Mouse (Mus musculus) CD4-positive, CD25-positive, alpha-beta regulatory T cell, adult 4 months (primary cell): ENCODE data around the gene Rbm42. TPM values are rescaled to one million over a fixed set of nuclear protein-coding genes. Genes with fewer than 3 reads are reported as not detected.

ENCODE experiments used
- ATAC-seq: one replicate; pipeline ENCODE4 v1.8.0; 2017
- polyA plus RNA-seq, 2 experiments: library from polyadenylated mRNA; unstranded; fragments of 100-300 nt; shearing (Covaris generic); gene quantifications; one replicate each; pipeline ENCODE4 v1.2.1; 2017

Rbm42 gene
- polyA plus RNA-seq = 10 to 100 TPM; 14.4 to 25.1 TPM

DNA sequence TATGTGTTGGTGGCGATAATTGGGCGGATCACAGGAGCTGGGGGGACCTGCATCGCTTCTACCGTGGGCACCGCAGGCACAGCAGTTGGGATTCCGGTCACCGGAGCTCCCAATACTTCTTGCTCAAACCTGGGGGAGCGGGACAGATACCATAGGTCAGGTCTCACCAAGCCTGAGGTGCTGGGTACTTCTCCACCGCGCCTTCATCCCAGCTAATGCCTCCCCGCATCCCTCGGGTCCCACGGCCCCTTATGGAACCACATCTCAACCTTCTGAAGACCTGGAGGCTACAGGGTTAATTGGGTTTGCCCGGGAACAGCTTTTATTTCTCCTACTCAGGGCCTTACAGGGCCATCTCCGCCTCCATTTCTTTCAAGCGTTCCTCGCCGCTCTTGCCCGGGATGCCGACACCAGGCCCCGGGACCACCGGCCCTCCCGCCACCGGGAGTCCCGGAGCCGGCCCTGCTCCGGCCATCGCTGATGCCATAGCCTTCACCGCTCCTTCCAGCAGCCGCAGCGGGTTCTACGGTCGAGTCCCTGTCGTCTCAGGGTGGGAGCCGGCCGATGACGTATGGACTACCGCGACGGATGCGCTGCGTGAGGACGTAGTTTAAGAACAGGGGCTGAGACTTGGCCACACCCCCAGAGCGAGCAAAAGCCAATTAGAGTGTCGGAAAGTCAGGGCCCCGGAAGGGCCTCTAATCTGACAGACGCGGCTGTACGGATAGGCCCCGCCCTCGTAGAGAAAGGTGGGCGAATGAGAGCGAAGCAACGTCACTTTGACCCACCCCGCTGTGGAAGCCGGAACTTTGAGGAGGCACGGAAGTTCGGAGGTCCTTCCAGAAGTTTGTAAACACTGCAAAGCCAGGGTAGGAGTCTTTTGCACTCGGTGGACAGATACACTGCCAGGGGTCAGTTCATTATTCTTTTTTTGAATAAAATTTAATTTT, at the start of gene Rbm42:
Gene Rbm42 (minus strand): TSS at position 727 of the 950 bp plus-strand sequence.
- peak; percentile 99 for ATAC-seq

DNA sequence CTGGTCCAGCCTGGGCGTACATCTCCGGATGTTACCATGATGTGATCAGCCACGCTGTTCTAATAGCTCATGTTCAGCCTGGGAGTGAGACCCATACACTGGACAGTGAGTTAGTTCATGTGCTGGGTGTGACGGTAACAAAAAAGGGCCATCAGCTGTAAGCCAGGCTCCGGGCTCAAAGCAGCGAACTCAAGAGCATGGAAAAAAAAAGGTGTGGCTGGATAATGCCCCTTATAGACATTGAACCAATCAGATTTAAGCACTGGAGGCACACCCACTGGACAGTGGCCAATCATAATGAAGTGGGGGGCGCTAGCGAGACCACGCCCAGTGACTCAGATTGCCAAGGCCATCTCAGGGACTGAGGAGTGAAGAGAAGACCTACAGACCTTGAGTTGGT, 48.5 kb upstream of the Rbm42 start, which contains the start of gene 2200002J24Rik:
Gene 2200002J24Rik (plus strand): TSS at position 338 of the 400 bp plus-strand sequence.
- ATAC-seq = no peak

DNA sequence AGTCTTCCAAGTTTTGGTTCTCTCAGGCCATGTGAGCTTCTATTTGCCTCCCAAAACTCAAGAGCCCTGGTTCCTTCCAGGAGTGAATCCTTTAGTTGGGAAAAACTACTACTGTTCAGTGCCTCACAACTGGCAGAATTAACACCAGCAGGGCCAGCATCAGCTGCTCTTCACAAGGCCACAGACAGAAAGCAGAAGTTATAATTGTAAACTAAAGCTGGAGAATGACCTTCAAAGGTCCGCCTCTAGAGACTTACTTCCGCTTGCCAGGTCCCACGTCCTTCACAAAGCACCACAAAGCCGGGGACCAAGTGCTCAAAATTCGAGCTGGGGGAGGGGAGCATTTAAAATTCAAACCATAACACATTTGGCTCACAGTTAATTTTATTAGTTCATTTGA, 48.0 kb upstream of the Rbm42 start:
- no peak for ATAC-seq

DNA sequence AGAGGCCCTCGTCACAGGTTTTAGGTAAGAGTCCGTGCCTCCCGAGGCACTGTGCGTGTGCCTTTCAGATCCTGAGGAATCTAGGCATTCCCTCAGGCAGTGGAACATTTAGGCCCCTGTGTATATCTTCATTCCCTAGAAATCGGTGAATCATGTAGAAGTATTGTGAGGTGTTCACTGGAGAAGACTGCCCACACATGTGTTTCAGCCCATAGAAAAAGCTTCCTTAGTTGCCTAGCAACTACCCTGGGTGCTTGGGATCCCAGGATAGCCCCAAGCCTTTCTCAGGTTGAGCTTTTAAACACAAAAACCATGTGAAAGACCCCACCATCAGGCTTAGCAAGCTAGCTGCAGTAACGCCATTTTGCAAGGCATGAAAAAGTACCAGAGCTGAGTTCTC, 38.2 kb upstream of the Rbm42 start:
- ATAC-seq = no peak

DNA sequence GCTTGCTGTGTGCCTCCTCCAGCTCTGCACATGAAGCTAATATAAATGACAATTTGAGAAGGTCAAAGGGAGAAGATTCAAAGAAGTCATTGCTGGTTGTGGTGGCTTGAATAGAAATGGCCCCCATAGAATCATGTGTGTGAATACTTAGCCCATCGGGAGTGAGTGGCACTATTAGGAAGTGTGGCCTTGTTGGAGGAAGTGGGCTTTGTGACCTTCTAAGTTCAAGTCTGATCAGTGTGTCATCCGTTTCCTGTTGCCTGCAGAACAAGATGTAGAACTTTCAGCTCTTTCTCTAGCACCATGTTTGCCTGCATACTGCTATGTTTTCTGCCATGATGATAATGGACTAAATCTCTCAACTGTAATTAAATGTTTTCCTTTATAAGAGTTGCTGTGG, 33.3 kb upstream of the Rbm42 start:
- no peak for ATAC-seq

DNA sequence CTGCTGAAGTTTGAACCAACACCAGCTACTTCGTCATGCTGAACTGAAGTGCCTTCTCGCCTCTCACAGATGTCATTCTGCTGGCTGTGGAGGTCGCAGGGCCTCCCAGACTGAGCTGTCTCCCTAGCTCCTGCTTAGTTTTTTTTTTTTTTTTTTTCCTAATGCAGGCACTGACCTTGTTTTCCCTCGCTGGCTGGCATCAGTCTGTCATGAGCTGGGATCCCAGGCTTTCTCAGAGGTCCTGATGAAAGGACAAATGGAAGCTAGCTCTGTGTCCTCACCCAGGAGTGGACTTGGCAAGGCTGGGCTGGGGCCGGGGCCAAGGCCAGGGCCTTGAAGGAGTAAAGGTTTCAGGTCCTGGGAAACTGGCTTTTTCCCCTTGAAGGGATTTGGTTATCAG, 31.8 kb upstream of the Rbm42 start:
- no peak for ATAC-seq

DNA sequence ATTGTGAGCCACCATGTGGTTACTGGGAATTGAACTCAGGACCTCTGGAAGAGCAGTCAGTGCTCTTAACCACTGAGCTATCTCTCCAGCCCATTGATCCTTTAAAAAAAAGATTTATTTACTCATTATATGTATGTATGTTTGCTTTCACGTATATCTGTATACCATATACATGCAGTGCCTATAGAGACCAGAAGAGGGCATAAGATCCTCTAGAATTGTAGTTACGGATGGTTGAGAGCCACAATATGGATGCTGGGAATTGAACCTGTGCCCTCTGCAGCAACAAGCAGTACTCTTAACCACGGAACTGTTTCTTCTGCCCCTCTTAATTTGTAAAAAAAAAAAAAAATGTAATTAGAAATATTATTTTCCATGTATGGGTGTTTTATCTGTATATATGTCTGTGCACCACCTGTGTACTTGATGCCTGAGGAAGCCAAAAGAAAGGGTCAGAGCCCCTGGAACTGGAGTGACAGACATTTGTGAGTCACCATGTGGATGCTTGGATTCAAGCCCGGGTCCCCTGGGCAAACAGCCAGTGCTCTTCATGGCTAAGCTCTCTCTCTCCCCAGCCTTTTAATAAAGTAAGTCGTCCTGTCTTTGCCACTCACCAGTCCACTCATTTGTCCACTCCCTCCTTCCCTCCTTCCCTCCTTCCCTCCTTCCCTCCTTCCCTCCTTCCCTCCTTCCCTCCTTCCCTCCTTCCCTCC, 28.3 kb upstream of the Rbm42 start:
- no peak for ATAC-seq

DNA sequence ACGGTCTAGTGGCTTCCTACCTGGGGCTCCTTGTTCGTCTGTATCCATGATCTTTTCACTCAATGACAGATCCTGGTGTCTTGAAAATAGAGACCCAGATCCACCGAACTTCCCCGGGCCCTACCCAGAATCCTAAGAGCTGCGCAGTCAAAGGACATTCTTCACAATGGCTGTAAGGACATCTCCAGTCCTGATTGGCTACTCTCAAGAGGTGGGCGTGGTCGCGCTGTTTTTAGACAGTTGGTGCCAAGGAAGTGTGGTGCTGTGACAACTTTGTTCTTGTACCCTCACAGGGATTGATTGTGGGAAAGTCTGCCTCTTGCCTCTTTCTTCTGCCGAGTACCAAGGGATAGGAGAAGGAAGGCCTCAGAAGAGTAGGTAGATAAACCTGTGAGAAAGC, 21.4 kb upstream of the Rbm42 start, which contains the start of gene Pmis2:
Gene Pmis2 (minus strand): TSS at position 126 of the 400 bp plus-strand sequence.
- no peak for ATAC-seq

DNA sequence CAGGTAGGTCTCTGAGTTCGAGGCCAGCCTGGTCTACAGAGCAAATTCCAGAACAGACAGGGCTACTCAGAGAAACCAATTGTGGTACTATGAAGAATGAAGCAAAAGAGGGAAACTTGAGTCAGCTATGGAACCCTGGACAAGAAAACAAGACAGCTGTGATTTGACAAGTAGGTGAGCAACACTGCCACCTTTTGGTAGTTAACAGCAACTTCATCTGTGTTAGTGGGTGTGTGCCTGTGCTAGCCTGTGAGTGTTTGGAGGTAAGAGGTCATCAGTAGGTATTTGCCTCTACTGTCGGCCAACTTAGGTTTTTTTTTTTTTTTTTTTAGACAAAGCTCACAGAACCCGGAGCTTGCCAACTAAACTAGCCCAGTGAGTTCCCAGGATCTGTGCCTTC, 19.1 kb upstream of the Rbm42 start:
- peak; percentile 28 for ATAC-seq

DNA sequence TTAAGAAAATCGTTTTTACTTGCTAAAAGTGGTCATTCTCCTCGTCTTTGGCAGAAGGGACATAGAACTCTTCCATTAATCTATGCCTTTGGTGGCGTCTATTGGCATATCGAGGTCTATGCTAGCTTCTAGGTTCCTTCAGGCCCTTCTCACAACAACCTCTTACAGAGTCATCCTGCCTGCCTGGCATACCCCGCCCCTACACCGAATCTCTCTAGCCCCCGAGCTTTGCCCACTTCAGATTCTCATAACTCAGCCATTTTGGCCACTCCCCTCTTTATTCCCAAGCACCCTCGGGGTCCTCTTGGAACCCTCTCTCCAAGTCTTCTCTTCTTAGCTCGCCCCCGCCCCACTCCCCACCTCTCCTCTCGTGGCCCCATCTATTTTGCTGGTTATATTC, 15.2 kb upstream of the Rbm42 start:
- ATAC-seq = peak; percentile 29

DNA sequence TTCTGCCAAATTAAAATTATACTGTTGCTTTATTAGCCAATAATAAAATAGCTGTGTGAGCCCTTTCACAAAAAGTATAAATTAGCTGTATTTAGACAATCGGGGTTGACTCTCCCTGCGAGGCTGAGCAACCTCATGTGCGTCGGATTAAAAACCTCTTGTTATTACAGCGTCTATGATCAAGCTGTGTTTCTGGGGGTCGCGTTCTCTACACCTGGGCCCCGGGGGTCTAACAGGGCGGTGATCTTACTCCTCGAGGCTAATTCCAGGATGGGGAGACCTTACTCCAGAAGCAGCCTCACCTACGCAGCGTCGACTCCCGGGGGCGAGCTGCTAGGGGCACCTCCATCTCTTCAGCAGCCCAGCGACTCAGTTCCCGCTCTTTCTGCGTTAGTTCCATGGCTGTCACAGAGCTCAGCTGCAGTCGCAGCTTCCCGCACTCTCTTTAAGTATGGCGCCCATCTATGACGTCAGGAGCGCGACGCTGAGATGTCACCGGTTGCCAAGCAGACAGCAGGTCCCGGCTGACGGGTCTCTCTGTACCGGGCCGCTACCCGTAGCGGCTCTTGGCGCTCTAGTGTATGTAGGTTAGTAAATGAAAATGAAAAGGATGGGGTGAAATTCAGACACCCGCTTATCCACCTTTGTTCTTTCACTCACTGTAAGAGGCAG, 14.5 kb upstream of the Rbm42 start, which contains the start of gene Haus5:
Gene Haus5 (minus strand): TSS at position 466 of the 672 bp plus-strand sequence.
- peak; percentile 97 for ATAC-seq

DNA sequence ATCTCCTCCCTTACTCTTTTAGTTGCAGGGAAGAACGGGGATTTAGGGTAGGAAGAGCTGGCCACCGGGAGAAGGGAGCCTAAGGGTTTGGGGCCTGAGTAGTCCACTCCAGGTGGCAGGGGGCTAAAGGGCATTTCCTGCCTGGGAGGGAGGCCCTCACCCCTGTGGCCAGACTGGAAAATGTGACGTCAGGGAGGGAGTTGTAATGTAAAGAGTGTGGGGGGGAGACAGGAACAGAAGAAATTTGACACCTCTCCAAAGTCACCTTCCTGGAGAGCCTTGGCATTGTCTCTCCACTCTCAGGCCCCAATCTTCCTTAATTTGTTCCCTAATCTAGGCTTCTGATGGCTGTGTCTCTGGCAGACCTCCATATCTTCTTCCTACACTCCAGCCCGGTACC, 11.0 kb downstream of the Rbm42 start:
- ATAC-seq = no peak

DNA sequence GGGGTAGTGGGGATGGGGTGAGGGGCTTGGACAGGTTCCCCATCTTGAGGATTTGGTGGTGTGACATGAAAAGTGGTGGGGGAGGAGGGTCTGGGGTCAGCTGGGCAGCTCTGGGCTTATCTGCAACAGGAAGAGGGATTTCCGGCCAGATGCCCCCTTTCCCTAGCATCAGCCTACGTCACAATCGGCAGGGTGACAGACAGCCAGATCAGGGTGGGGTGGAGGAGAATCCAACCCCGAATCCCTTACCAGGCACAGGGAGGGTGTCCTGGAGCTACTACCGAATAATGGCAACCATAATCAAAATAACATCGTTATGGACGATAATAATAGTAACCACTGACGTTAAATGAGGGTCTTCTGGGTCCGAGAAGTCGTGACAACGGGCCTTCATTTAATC, 13.7 kb downstream of the Rbm42 start:
- no peak for ATAC-seq

DNA sequence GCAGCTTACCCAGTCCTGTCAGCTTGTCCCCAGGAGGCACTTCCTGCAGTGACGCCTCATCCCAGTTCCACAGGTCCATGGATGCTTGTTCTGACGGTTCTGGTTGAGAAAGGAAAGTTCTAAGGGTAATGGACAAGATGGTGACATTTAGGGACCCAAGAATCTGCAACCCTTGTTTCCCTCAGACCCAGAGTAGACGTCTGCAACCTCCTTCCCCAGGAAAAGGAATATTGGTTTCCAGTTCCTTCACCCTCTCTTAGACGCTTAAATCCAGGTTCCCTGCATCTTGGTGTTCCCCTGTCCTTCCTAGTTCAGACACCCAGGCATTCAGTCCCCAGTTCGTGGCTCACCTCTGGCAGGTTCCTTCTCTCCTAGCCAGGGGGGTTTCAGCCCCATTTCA, 14.4 kb downstream of the Rbm42 start, which contains the start of gene Etv2:
Gene Etv2 (minus strand): TSS at position 101 of the 400 bp plus-strand sequence.
- no peak for ATAC-seq

DNA sequence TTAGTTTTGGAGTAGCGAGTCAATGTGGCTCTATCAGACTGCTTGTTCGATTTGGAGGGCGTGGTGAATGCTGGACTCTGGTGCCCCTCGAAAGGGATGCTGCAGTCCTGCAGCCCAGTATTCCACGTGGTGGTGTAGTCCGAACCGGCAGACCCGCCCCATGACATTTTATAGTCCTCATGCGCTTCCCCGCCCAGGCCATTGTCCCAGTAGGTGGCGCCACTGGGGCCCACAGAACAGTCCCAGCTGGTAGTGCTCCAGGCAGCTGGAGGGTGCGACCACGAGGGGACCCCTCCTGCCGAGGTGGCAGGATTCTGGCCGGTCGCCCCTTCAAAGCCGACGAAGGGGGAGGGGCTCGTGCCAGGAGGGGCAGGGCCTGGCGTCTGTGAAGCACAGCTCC, 15.5 kb downstream of the Rbm42 start:
- ATAC-seq = no peak

DNA sequence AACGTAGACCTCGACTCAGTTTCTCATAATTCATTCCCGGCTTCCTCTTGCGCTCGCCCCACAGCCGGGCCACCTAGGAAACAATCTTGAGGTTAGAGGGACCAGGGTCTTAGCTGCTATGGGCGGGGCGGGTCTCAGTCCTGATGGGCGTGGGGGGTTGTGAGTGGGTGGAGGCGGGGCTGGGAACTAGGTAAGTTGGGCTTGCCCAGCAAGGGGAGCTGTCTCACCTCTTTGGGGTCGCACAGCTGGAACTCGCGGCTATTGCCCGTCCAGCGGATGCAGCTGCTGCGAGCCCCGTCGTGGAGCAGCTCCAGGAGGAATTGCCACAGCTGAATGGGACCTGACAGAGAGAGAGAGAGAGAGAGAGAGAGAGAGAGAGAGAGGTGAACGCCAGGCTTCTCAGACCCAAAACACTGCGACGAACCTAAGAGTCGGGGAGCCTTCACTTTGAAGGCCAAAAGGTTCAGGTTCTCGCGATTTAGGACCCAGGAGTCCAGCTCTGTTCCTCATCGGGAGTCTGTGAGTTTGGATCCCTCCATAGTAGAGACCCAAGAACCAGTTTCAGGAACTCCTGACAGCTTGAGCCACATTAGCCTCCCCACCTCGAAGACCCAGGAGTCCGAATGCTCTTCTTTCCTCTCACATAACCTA, 16.2 kb downstream of the Rbm42 start:
- ATAC-seq = no peak

DNA sequence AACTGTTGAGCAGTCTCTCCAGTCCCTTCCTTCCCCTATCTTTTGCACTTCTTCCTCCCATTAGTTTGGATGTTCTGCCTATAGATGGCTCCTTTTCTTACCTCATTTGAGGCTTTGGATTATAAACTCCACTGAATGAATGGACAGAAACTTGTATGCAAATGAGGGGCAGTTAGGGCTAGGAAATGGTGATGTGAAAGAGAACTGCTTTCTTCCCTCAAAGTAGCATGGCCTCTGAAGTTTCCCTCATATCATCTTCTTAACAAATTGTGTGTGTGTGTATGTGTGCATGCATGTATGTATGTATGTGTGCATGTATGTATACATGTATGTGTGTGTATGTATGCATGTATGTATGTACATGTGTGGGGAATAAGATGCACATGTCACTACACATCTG, 21.1 kb downstream of the Rbm42 start:
- no peak for ATAC-seq

DNA sequence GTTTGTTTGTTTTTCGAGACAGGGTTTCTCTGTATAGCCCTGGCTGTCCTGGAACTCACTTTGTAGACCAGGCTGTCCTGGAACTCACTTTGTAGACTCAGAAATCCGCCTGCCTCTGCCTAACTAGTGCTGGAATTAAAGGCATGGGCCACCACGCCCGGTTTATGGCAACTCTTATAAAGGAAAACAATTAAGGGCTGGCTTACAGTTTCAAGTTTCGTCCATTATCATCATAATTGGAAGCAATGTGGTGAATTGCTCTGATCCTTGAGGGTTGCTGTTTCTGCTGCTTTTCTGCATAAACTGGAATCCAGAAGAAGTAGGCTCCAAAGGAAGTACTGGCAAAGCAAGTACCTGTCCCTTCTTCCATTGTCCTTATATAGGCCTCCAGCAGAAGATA, 23.5 kb downstream of the Rbm42 start:
- ATAC-seq = no peak

DNA sequence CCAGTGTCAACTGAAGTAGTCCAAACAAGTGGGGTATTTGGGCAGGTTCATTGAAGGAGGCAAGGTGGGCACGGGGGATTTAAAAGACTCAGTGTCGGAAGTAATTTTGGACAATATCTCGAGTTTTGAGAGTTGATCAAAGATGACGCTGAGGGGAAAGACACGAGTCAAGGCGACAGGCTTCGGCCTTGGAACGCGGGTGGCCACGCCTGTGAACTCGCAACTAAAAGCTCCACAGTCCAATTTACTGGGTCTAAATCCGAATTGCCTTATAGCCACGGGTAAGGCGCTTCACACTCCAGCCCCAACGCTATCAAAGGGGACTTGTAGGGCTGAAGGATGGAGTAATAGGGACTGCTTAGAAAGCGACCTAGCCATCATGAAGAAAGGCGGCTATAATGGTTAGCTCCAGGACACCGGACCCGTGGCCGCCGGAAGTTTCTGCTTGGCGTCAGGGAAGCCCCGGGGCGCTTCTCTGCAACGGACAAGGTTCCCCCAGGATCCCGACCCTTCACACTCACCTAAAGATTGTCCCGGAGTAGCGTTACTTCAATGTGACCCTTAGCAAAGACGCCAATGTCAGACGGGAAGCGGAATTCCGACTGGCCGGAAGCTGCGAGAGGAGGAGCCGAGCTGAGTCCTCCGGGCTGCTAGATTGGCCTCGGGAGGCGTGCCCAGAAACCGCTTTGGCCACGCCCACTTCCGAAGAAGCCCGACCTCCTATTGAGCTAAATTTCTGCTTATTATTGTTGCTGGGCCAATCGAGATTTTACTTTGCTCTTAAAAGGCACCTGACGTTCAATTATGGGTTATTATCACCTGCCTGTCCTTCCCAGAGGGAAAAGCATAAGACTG, 24.4 kb downstream of the Rbm42 start, which contains the start of gene Cox6b1:
Gene Cox6b1 (minus strand): TSS at position 622 of the 855 bp plus-strand sequence.
- peak; percentile 100 for ATAC-seq

DNA sequence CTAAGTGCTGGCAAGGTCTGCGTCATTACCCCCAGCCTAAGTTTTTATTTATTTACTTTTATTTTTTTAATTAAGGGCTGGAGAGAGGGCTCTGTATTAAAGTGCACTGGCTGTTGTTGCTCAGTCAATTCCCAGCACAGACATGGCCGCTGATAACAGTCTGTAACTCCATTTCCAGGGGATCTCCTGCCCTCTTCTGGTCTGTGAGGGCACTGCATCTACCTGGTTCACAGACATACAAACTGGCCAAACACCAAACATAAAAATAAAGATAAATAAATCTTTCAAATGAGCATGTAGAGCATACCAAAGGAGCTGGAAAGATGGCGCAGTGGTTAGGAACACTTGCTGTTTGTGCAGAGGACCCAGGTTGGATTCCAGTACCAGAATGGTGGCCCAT, 30.9 kb downstream of the Rbm42 start:
- no peak for ATAC-seq

DNA sequence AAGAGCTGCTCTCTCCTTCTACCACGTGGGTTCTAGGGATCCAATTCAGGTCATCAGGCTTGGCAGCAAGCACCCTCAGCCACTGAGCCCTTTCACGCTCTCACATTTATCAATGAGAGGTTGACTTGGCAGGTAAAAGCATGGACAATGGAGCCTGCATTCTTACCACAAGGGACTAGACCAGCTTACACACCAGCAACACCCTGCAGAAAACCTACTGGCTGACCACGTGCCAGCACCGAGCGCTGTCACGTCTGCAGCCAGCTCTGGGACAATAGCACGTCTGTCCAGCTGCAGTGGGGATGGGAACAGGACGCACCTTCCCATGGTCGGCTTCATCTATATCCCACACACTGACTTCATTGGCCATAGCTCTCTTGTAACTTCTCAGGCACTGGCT, 31.5 kb downstream of the Rbm42 start:
- no peak for ATAC-seq
